In genomic region chr4:40239409-40240271, GRCm38 (mm10) we compare ENCODE assay signal across 7 mouse cellular contexts. TPM values are rescaled to one million over a fixed set of nuclear protein-coding genes. Genes with fewer than 3 reads are reported as not detected.
DNase-seq lines count a peak whose midpoint lies in the region; ATAC-seq and TF ChIP-seq lines count a peak whose summit lies in the region.

Gene Ddx58, minus strand, starts transcription at chr4:40239828.

- peaks cover 5% of the 10 kb centered on the region; the same call in 1 of the 2 replicates for H3K36me3 ChIP-seq in E14TG2a.4 (ENCODE audit: insufficient read depth, low read length)
- H3K36me3 ChIP-seq in embryonic facial prominence, embryonic 15.5 days, result no peaks in the 10 kb centered on the region
- peaks cover 3% of the 10 kb centered on the region; the same call in 1 of the 2 replicates for H3K36me3 ChIP-seq in heart, postnatal 0 days (replicated peaks; ENCODE audit: control insufficient read depth, insufficient read depth, low read length)
- peaks cover 10% of the 10 kb centered on the region for H3K36me3 ChIP-seq in megakaryocyte, embryonic 14.5 days (replicated peaks; ENCODE audit: low read length)

- WGBS in embryonic facial prominence, embryonic 15.5 days, result 2% methylated on average over 34 of the region's 35 CpGs
- 3% methylated on average over 31 of the region's 35 CpGs for WGBS in heart, postnatal 0 days

- H3K9me3 ChIP-seq in E14TG2a.4 (ENCODE audit: low read length), result no peaks in the 10 kb centered on the region
- H3K9me3 ChIP-seq in embryonic facial prominence, embryonic 15.5 days (replicated peaks), result no peaks in the 10 kb centered on the region
- H3K9me3 ChIP-seq in heart, postnatal 0 days (replicated peaks; ENCODE audit: control insufficient read depth, low read length), result no peaks in the 10 kb centered on the region
- no peaks in the 10 kb centered on the region for H3K9me3 ChIP-seq in megakaryocyte, embryonic 14.5 days

- peak within 1 kb of the TSS; percentile 85 for H3K4me2 ChIP-seq in embryonic facial prominence, embryonic 15.5 days (replicated peaks)
- peak within 1 kb of the TSS; percentile 94 for H3K4me2 ChIP-seq in heart, postnatal 0 days (ENCODE audit: low read depth, low read length)

- TF ChIP-seq EP300 in heart, postnatal 0 days (IDR thresholded peaks at IDR 0.05; ENCODE audit: low read depth), result no peak

- no peak for TF ChIP-seq CTCF in E14TG2a.4 (conservative IDR thresholded peaks at IDR 0.05; ENCODE audit: low read length)
- TF ChIP-seq CTCF in heart, postnatal 0 days (IDR thresholded peaks at IDR 0.05; ENCODE audit: low read depth), result no peak

- no peaks in the 10 kb centered on the region for H3K27me3 ChIP-seq in E14TG2a.4 (ENCODE audit: insufficient read depth, low read length)
- H3K27me3 ChIP-seq in embryonic facial prominence, embryonic 15.5 days, result no peaks in the 10 kb centered on the region
- H3K27me3 ChIP-seq in heart, postnatal 0 days (ENCODE audit: control insufficient read depth, insufficient read depth, low read length), result no peaks in the 10 kb centered on the region
- no peaks in the 10 kb centered on the region for H3K27me3 ChIP-seq in megakaryocyte, embryonic 14.5 days (replicated peaks)

- peaks cover 68% of the 10 kb centered on the region for H3K4me1 ChIP-seq in E14TG2a.4 (replicated peaks; ENCODE audit: low read depth, low read length)
- H3K4me1 ChIP-seq in embryonic facial prominence, embryonic 15.5 days, result peaks cover 9% of the 10 kb centered on the region; the same call in 1 of the 2 replicates
- peaks cover 4% of the 10 kb centered on the region for H3K4me1 ChIP-seq in heart, postnatal 0 days (ENCODE audit: control insufficient read depth, insufficient read depth)
- peaks cover 23% of the 10 kb centered on the region for H3K4me1 ChIP-seq in megakaryocyte, embryonic 14.5 days

- H3K9ac ChIP-seq in embryonic facial prominence, embryonic 15.5 days, result peak within 1 kb of the TSS; percentile 33
- peak within 1 kb of the TSS; percentile 74 for H3K9ac ChIP-seq in heart, postnatal 0 days (replicated peaks; ENCODE audit: low read depth, low read length)

- ATAC-seq in embryonic facial prominence, embryonic 15.5 days (ENCODE audit: insufficient number of reproducible peaks, low FRiP score, low TSS enrichment, low read depth), result 0 out of 2 replicates have a peak, but pooled peaks have one; percentile 54
- peak; percentile 71 for ATAC-seq in heart, postnatal 0 days (ENCODE audit: insufficient read depth, low read depth)

- peak within 1 kb of the TSS; percentile 77 for H3K27ac ChIP-seq in embryonic facial prominence, embryonic 15.5 days (replicated peaks)
- peak within 1 kb of the TSS; percentile 88 for H3K27ac ChIP-seq in heart, postnatal 0 days (ENCODE audit: low read depth)

- peak within 1 kb of the TSS; percentile 76 for H3K4me3 ChIP-seq in E14TG2a.4 (replicated peaks; ENCODE audit: low read length)
- peak within 1 kb of the TSS; percentile 61 for H3K4me3 ChIP-seq in embryonic facial prominence, embryonic 15.5 days (replicated peaks)
- H3K4me3 ChIP-seq in heart, postnatal 0 days (ENCODE audit: low read depth, low read length), result peak within 1 kb of the TSS; percentile 86
- peak within 1 kb of the TSS; percentile 92 for H3K4me3 ChIP-seq in megakaryocyte, embryonic 14.5 days (replicated peaks)

- peak; percentile 56 to 87 for DNase-seq in adrenal gland, adult (ENCODE audit: inconsistent age in 2 of 2, low spot score in 1 of 2)
- DNase-seq in heart, postnatal 0 days (ENCODE audit: low spot score), result peak; percentile 65
- DNase-seq in kidney, postnatal 25 days, result peak; percentile 44 to 66
- DNase-seq in spleen, postnatal 36 days (ENCODE audit: low spot score in 2 of 2), result peak; percentile 23 to 34

RNA-seq across cellular contexts. Expression of gene Ddx58, which starts in this region (rescaled TPM):
- polyA plus RNA-seq in embryonic facial prominence, embryonic 15.5 days (2015; fragmentation: Nextera tagmentation; extraction: Ambion mirVana), result 8.6 and 9.5 TPM in 2 replicates
- total RNA-seq in heart, postnatal 0 days (2014; rRNA removed; ENCODE audit: low replicate concordance), result 16.0 and 17.5 TPM in 2 replicates
- polyA plus RNA-seq in heart, postnatal 0 days (2015; fragmentation: Nextera tagmentation; extraction: Ambion mirVana), result 6.7 and 7.5 TPM in 2 replicates
- polyA plus RNA-seq in megakaryocyte, embryonic 14.5 days (2012; ENCODE audit: insufficient read depth, low replicate concordance), result 1.7 and 2.8 TPM in 2 replicates

Comparison
In these comparisons a context has a peak if more than half of its experiments do, and no peak if none do; other contexts are left out.
1. Peak in every context shown above with its lines: DNase-seq, ATAC-seq, H3K4me3 ChIP-seq and H3K27ac ChIP-seq.